Comparison of ENCODE assay signal across 10 mouse cellular contexts in genomic region chr8:113848081-113848652, GRCm38 (mm10). TPM values are rescaled to one million over a fixed set of nuclear protein-coding genes. Genes with fewer than 3 reads are reported as not detected.
A peak's percentile ranks its signal among the peaks of the same experiment; 100 is the strongest.
DNase-seq lines count a peak whose midpoint lies in the region; ATAC-seq and TF ChIP-seq lines count a peak whose summit lies in the region.
"Had no signal": no experiment of that assay in that cellular context is flagged by ENCODE, and none has a peak within 500 bp of the region (broad histone marks: within the 10 kb centered on the region; RNA-seq: fewer than 3 reads in every experiment).

No protein-coding gene starts in this region.

- no peaks in the 10 kb centered on the region for H3K36me3 ChIP-seq in heart, embryonic 13.5 days
- H3K36me3 ChIP-seq in ES-E14 (ENCODE audit: control insufficient read depth, insufficient read depth, low read length, poor library complexity, severe bottlenecking) = no peaks in the 10 kb centered on the region
- no peaks in the 10 kb centered on the region for H3K36me3 ChIP-seq in forebrain, embryonic 15.5 days
- no peaks in the 10 kb centered on the region for H3K36me3 ChIP-seq in midbrain, embryonic 10.5 days

- WGBS in heart, embryonic 13.5 days = under 1% methylated on average over 50 of the region's 50 CpGs
- WGBS in forebrain, embryonic 15.5 days = under 1% methylated on average over 50 of the region's 50 CpGs
- under 1% methylated on average over 50 of the region's 50 CpGs for WGBS in midbrain, embryonic 10.5 days

- in situ Hi-C loops in ES-E14 (cut with MboI; ENCODE audit: low sequenced_read_pairs in 2 of 2, unreplicated experiment in 2 of 2) = no loop called here

- peak overlapping the region; percentile 53 for H3K4me3 ChIP-seq in heart, embryonic 13.5 days
- H3K4me3 ChIP-seq in ES-E14 (ENCODE audit: insufficient read depth in 1 of 2, low read depth in 1 of 2, low read length in 2 of 2, poor library complexity in 1 of 2, severe bottlenecking in 1 of 2) = peak overlapping the region; percentile 75 to 76
- H3K4me3 ChIP-seq in forebrain, embryonic 15.5 days = peak overlapping the region; percentile 67
- peak overlapping the region; percentile 79 for H3K4me3 ChIP-seq in midbrain, embryonic 10.5 days

- 0 out of 2 replicates have a peak, but pooled peaks cover 6% of the 10 kb centered on the region for H3K9me3 ChIP-seq in heart, embryonic 13.5 days
- H3K9me3 ChIP-seq in ES-E14 (ENCODE audit: control insufficient read depth, insufficient read depth, low read depth, low read length) = no peaks in the 10 kb centered on the region
- no peaks in the 10 kb centered on the region for H3K9me3 ChIP-seq in forebrain, embryonic 15.5 days
- peaks cover 5% of the 10 kb centered on the region; the same call in 1 of the 2 replicates for H3K9me3 ChIP-seq in midbrain, embryonic 10.5 days (replicated peaks)

- no peak for DNase-seq in heart, postnatal 4 days
- no peak for DNase-seq in ES-E14 (ENCODE audit: low read depth, low spot score)
- peak; percentile 42 for DNase-seq in midbrain, embryonic 10.5 days (ENCODE audit: low spot score)
- DNase-seq in left cerebral cortex, adult 9 months (ENCODE audit: low spot score in 2 of 2) = no peak

- H3K4me1 ChIP-seq in heart, embryonic 13.5 days = peaks cover 16% of the 10 kb centered on the region
- H3K4me1 ChIP-seq in ES-E14 (ENCODE audit: control insufficient read depth in 2 of 2, insufficient read depth in 2 of 2, low read length in 2 of 2, poor library complexity in 1 of 2) = no peaks in the 10 kb centered on the region
- H3K4me1 ChIP-seq in forebrain, embryonic 15.5 days = peaks cover 39% of the 10 kb centered on the region
- peaks cover 17% of the 10 kb centered on the region for H3K4me1 ChIP-seq in midbrain, embryonic 10.5 days

- no peak overlapping the region for H3K27ac ChIP-seq in heart, embryonic 13.5 days (replicated peaks)
- no peak overlapping the region for H3K27ac ChIP-seq in ES-E14 (ENCODE audit: insufficient read depth, low read depth, low read length, poor library complexity, severe bottlenecking)
- peak overlapping the region; percentile 88 for H3K27ac ChIP-seq in forebrain, embryonic 15.5 days (replicated peaks)
- H3K27ac ChIP-seq in midbrain, embryonic 10.5 days (replicated peaks) = peak overlapping the region; percentile 75

- H3K4me2 ChIP-seq in heart, embryonic 13.5 days = peak overlapping the region; percentile 88
- peak overlapping the region; percentile 93 for H3K4me2 ChIP-seq in forebrain, embryonic 15.5 days (replicated peaks)

- H3K27me3 ChIP-seq in heart, embryonic 13.5 days (replicated peaks) = peaks cover 69% of the 10 kb centered on the region
- 0 out of 2 replicates have a peak, but pooled peaks cover 4% of the 10 kb centered on the region for H3K27me3 ChIP-seq in forebrain, embryonic 15.5 days
- H3K27me3 ChIP-seq in midbrain, embryonic 10.5 days (ENCODE audit: low read depth, poor library complexity, severe bottlenecking) = peaks cover 54% of the 10 kb centered on the region

- H3K9ac ChIP-seq in heart, embryonic 13.5 days = peak overlapping the region; percentile 51
- 0 out of 2 replicates have a peak overlapping the region, but pooled peaks have one; percentile 11 for H3K9ac ChIP-seq in ES-E14 (ENCODE audit: insufficient read depth, low read depth, low read length, poor library complexity, severe bottlenecking)
- H3K9ac ChIP-seq in forebrain, embryonic 15.5 days (replicated peaks) = peak overlapping the region; percentile 76

- no peak for ATAC-seq in heart, embryonic 13.5 days (ENCODE audit: extremely low read depth, insufficient number of reproducible peaks, low FRiP score, low TSS enrichment)
- peak; percentile 59 for ATAC-seq in forebrain, embryonic 15.5 days (replicated peaks)
- no peak for ATAC-seq in CD4-positive, CD25-positive, alpha-beta regulatory T cell, adult 4 months
- ATAC-seq in erythroid progenitor cell, adult 5-6 weeks (replicated peaks; ENCODE audit: low FRiP score, poor library complexity, severe bottlenecking) = no peak

TF ChIP-seq in ES-E14, 5 proteins besides CTCF, POLR2A, EP300 and RAD21:
- no peak for TF ChIP-seq ZC3H11A (IDR thresholded peaks at IDR 0.05; ENCODE audit: borderline replicate concordance, low read depth, low read length)
- TF ChIP-seq MAFK (IDR thresholded peaks at IDR 0.05; ENCODE audit: insufficient read depth, low read depth, low read length) = no peak
- TF ChIP-seq CHD2 (IDR thresholded peaks at IDR 0.05; ENCODE audit: low read depth, low read length) = no peak
- no peak for TF ChIP-seq ZNF384 (IDR thresholded peaks at IDR 0.05; ENCODE audit: low read depth, low read length)
- no peak for TF ChIP-seq HCFC1 (IDR thresholded peaks at IDR 0.05; ENCODE audit: borderline replicate concordance, insufficient read depth, low read length)

RNA-seq across cellular contexts. Expression of gene Adamts18, which starts 0.4 kb away (rescaled TPM):
- 1.6 and 2.5 TPM in 2 replicates for polyA plus RNA-seq in heart, embryonic 13.5 days (2015; fragmentation: Nextera tagmentation; extraction: Ambion mirVana)
- under 1 TPM; 0.12 to 0.20 TPM for total RNA-seq in heart, postnatal 4 days (2021)
- total RNA-seq in ES-E14 (2012; rRNA removed) = not detected in 2 replicates
- 22.1 and 23.3 TPM in 2 replicates for polyA plus RNA-seq in forebrain, embryonic 15.5 days (2015; fragmentation: Nextera tagmentation; extraction: Ambion mirVana)
- polyA plus RNA-seq in midbrain, embryonic 10.5 days (2016; fragmentation: Nextera tagmentation; extraction: Ambion mirVana) = 0.73 and 1.00 TPM in 2 replicates
- not detected for polyA plus RNA-seq in CD4-positive, CD25-positive, alpha-beta regulatory T cell, adult 4 months (2017; shearing (Covaris generic))
- total RNA-seq in erythroid progenitor cell, adult 5-6 weeks (2015; ENCODE audit: low replicate concordance) = not detected in 2 replicates
- not detected in 2 replicates for total RNA-seq in erythroid progenitor cell, adult 5-6 weeks (2017; ENCODE audit: low replicate concordance)
- total RNA-seq: MEL had no signal
- polyA plus RNA-seq: liver, adult 2 months had no signal

Comparison
In these comparisons a context has a peak if more than half of its experiments do, and no peak if none do; other contexts are left out.
1. H3K27ac ChIP-seq: peak in forebrain, embryonic 15.5 days (single experiment) and midbrain, embryonic 10.5 days (single experiment); none in heart, embryonic 13.5 days (single experiment) and ES-E14 (single experiment).
2. H3K9ac ChIP-seq: peak in every context shown above with its lines; median percentile 76 in forebrain, embryonic 15.5 days; 51 in heart, embryonic 13.5 days; 11 in ES-E14.
3. Peak in every context shown above with its lines, with median percentiles within 50 percentile points of each other: H3K4me3 ChIP-seq.